In genomic region chr15:30615451-30615850, GRCm38 (mm10) we compare ENCODE assay signal across 30 mouse cellular contexts.
DNase-seq lines count a peak whose midpoint lies in the region; ATAC-seq and TF ChIP-seq lines count a peak whose summit lies in the region.
"Had no signal": no experiment of that assay in that cellular context is flagged by ENCODE, and none has a peak within 500 bp of the region (broad histone marks: within the 10 kb centered on the region; RNA-seq: fewer than 3 reads in every experiment).

No protein-coding gene starts in this region.

- DNase-seq in embryo, embryonic 10 days (ENCODE audit: low spot score), result peak; percentile 18
- DNase-seq in embryo, embryonic 9.5 days (ENCODE audit: extremely low spot score), result no peak
- DNase-seq in kidney, postnatal 0 days (ENCODE audit: low spot score), result peak; percentile 4
- no peak for DNase-seq in kidney, adult 18-20 months
- DNase-seq in brain, embryonic 14.5 days (ENCODE audit: low read depth), result peak; percentile 50
- peak; percentile 54 for DNase-seq in mesoderm, embryonic 11.5 days (ENCODE audit: low read depth, low spot score)
- DNase-seq in gastrocnemius, postnatal 25 days, result no peak
- DNase-seq in lung, postnatal 14 days, result no peak
- DNase-seq: adrenal gland, adult 8-10 months; cerebellum, adult 8-10 months; cerebellum, postnatal 25 days; gastrocnemius, postnatal 14 days; heart, adult 11 months; heart, postnatal 36 days; kidney, postnatal 25 days; lung, postnatal 36 days; right cerebral cortex, adult 18-20 months; thymus, adult 2 months; thymus, postnatal 36 days had no signal

- H3K4me2 ChIP-seq in kidney, postnatal 0 days (ENCODE audit: low read length), result no peak overlapping the region
- H3K4me2 ChIP-seq: embryonic facial prominence, embryonic 12.5 days; hindbrain, embryonic 13.5 days; limb, embryonic 13.5 days; liver, embryonic 11.5 days; lung, embryonic 15.5 days had no signal

- WGBS in kidney, postnatal 0 days, result 49% methylated on average over 7 of the region's 7 CpGs

- no peak overlapping the region for H3K9ac ChIP-seq in kidney, postnatal 0 days (ENCODE audit: low read depth, low read length)
- H3K9ac ChIP-seq: embryonic facial prominence, embryonic 12.5 days; hindbrain, embryonic 13.5 days; limb, embryonic 13.5 days; lung, embryonic 15.5 days had no signal

- no peak overlapping the region for H3K27ac ChIP-seq in kidney, postnatal 0 days
- H3K27ac ChIP-seq: embryonic facial prominence, embryonic 12.5 days; forebrain, embryonic 10.5 days; heart, embryonic 10.5 days; hindbrain, embryonic 13.5 days; left cerebral cortex, adult 2 months; limb, embryonic 13.5 days; lung, embryonic 15.5 days had no signal

- no peak for TF ChIP-seq CTCF in kidney, postnatal 0 days (IDR thresholded peaks at IDR 0.05; ENCODE audit: low read depth)
- no peak for TF ChIP-seq CTCF in brain, embryonic 14.5 days (IDR thresholded peaks at IDR 0.05; ENCODE audit: borderline replicate concordance, extremely low read depth, insufficient read depth, insufficient read length)

- TF ChIP-seq POLR2A in brain, embryonic 14.5 days (IDR thresholded peaks at IDR 0.05; ENCODE audit: borderline replicate concordance, extremely low read depth, insufficient read depth, insufficient read length, poor library complexity, severe bottlenecking), result no peak

- no peaks in the 10 kb centered on the region for H3K9me3 ChIP-seq in kidney, postnatal 0 days (replicated peaks; ENCODE audit: low read length)
- H3K9me3 ChIP-seq: embryonic facial prominence, embryonic 12.5 days; forebrain, embryonic 10.5 days; heart, embryonic 10.5 days; hindbrain, embryonic 13.5 days; limb, embryonic 13.5 days; lung, embryonic 15.5 days had no signal

- H3K36me3 ChIP-seq in kidney, postnatal 0 days (ENCODE audit: insufficient read depth, low read length), result no peaks in the 10 kb centered on the region
- H3K36me3 ChIP-seq: embryonic facial prominence, embryonic 12.5 days; heart, embryonic 10.5 days; limb, embryonic 13.5 days; lung, embryonic 15.5 days had no signal

- H3K27me3 ChIP-seq in kidney, postnatal 0 days (ENCODE audit: insufficient read depth, low read length), result no peaks in the 10 kb centered on the region
- H3K27me3 ChIP-seq: CH12.LX; embryonic facial prominence, embryonic 12.5 days; hindbrain, embryonic 13.5 days; limb, embryonic 13.5 days; lung, embryonic 15.5 days had no signal

- ATAC-seq in kidney, postnatal 0 days (replicated peaks; ENCODE audit: low FRiP score, low read depth), result no peak
- ATAC-seq: activated CD4-positive, CD25-positive, alpha-beta regulatory T cell, adult 4 months; intestine, postnatal 0 days had no signal

- no peak overlapping the region for H3K4me3 ChIP-seq in kidney, postnatal 0 days (replicated peaks; ENCODE audit: low read depth, low read length)
- H3K4me3 ChIP-seq: embryonic facial prominence, embryonic 12.5 days; forebrain, embryonic 10.5 days; heart, embryonic 10.5 days; hindbrain, embryonic 13.5 days; left cerebral cortex, adult 2 months; limb, embryonic 13.5 days; lung, embryonic 15.5 days had no signal

- no peaks in the 10 kb centered on the region for H3K4me1 ChIP-seq in kidney, postnatal 0 days (replicated peaks; ENCODE audit: insufficient read depth, low read length)
- H3K4me1 ChIP-seq: embryonic facial prominence, embryonic 12.5 days; heart, embryonic 10.5 days; limb, embryonic 13.5 days; lung, embryonic 15.5 days had no signal

Comparison
In these comparisons a context has a peak if more than half of its experiments do, and no peak if none do; other contexts are left out.
1. DNase-seq: peak in embryo, embryonic 10 days (single experiment), kidney, postnatal 0 days (single experiment), brain, embryonic 14.5 days (single experiment) and mesoderm, embryonic 11.5 days (single experiment); none in embryo, embryonic 9.5 days (single experiment), kidney, adult 18-20 months (single experiment), gastrocnemius, postnatal 25 days (single experiment) and lung, postnatal 14 days (single experiment).